Mouse (Mus musculus): ENCODE results near the gene Ctbs. TPM values are rescaled to one million over a fixed set of nuclear protein-coding genes. Genes with fewer than 3 reads are reported as not detected.
"Not testable (repeated sequence)": the region's sequence is repeated elsewhere in the genome, so short reads cannot be mapped to it uniquely, and the experiment has no call there.

Ctbs gene
- polyA plus RNA-seq, 1 experiment = 1.5 TPM

- peaks cover 13% of the 10 kb centered on the region for H3K36me3 ChIP-seq (ENCODE audit: control insufficient read depth, insufficient read depth)
- peaks cover under 1% of the 10 kb centered on the region for H3K79me3 ChIP-seq (ENCODE audit: low read depth)
- H3ac ChIP-seq (ENCODE audit: control insufficient read depth, insufficient read length, low read depth) = no peak overlapping the region
- no peaks in the 10 kb centered on the region for H3K27me3 ChIP-seq (ENCODE audit: control insufficient read depth, insufficient read depth, insufficient read length)
- no peak for TF ChIP-seq MYOG (IDR thresholded peaks at IDR 0.05; ENCODE audit: control insufficient read depth, extremely low read depth, insufficient read length)
- no peak for TF ChIP-seq USF1 (IDR thresholded peaks at IDR 0.05; ENCODE audit: low read depth)
- TF ChIP-seq CEBPB (IDR thresholded peaks at IDR 0.05; ENCODE audit: low read depth) = no peak
- no peak for TF ChIP-seq CTCF (IDR thresholded peaks at IDR 0.05; ENCODE audit: control insufficient read depth, insufficient read depth, insufficient read length)
- H3K4me3 ChIP-seq (ENCODE audit: insufficient read depth, poor library complexity, severe bottlenecking) = no peak overlapping the region
- peaks cover under 1% of the 10 kb centered on the region for H3K79me2 ChIP-seq (ENCODE audit: control insufficient read depth, insufficient read depth)
Measured at GRCm38 (mm10) chr3:146419992-146420537, 29.5 kb upstream of the Ctbs start.

- TF ChIP-seq USF1 (IDR thresholded peaks at IDR 0.05; ENCODE audit: low read depth) (no peak), FOSL1 (IDR thresholded peaks at IDR 0.05; ENCODE audit: insufficient read depth, low read length, poor library complexity, severe bottlenecking) (no peak), CEBPB (IDR thresholded peaks at IDR 0.05; ENCODE audit: low read depth) (no peak), CTCF (IDR thresholded peaks at IDR 0.05; ENCODE audit: control insufficient read depth, insufficient read depth, insufficient read length) (no peak), MYOD1 (IDR thresholded peaks at IDR 0.05; ENCODE audit: control insufficient read depth, insufficient read length, low read depth) (no peak), MAX (IDR thresholded peaks at IDR 0.05) (no peak), MYOG (IDR thresholded peaks at IDR 0.05; ENCODE audit: control insufficient read depth, extremely low read depth, insufficient read length) (no peak)
- H3K79me2 ChIP-seq (ENCODE audit: control insufficient read depth, insufficient read depth) = no peaks in the 10 kb centered on the region
- no peaks in the 10 kb centered on the region for H3K79me3 ChIP-seq (ENCODE audit: low read depth)
- no peak overlapping the region for H3K4me3 ChIP-seq (ENCODE audit: insufficient read depth, poor library complexity, severe bottlenecking)
- no peak overlapping the region for H3ac ChIP-seq (ENCODE audit: control insufficient read depth, insufficient read length, low read depth)
- H3K27me3 ChIP-seq (ENCODE audit: control insufficient read depth, insufficient read depth, insufficient read length) = no peaks in the 10 kb centered on the region
- peaks cover 13% of the 10 kb centered on the region for H3K36me3 ChIP-seq (ENCODE audit: control insufficient read depth, insufficient read depth)
Measured at GRCm38 (mm10) chr3:146421787-146422186, 27.8 kb upstream of the Ctbs start.

GRCm38 (mm10) chr3:146423710-146424109 is 25.9 kb upstream of the Ctbs start:
- peaks cover 10% of the 10 kb centered on the region for H3K36me3 ChIP-seq (ENCODE audit: control insufficient read depth, insufficient read depth)

DNA sequence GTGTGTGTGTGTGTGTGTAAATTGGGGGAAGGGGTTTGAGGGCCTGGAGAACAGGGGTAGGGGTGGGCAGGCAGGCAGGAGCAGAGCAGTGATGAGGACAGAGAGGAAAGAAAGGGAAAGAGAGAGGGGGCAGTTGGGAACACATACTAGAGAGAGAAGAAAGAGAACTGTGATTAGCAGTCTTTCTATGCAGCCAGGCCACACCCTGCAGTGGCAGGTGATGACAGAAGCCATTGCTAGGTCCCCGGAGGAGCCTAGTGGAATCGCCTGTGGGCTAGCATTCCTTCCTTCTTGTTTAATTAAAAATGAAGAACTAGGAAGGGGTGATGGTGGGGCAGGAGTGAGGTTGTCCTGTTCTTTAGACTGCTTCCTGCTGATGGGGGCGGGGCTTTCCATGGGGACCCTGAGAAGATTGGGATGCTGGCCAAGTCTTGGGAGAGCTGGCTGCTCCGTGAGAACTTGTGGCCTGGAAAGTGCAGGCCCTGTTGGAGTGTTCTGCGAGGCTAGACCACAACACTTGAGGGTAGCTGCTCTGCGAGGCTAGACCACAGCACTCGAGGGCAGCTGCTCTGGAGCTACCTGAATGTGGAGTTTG is 25.2 kb upstream of the Ctbs start:
- no peaks in the 10 kb centered on the region for H3K27me3 ChIP-seq (ENCODE audit: control insufficient read depth, insufficient read depth, insufficient read length)
- TF ChIP-seq USF1 (IDR thresholded peaks at IDR 0.05; ENCODE audit: low read depth) = no peak
- H3K36me3 ChIP-seq (ENCODE audit: control insufficient read depth, insufficient read depth) = peaks cover 10% of the 10 kb centered on the region
- no peaks in the 10 kb centered on the region for H3K79me2 ChIP-seq (ENCODE audit: control insufficient read depth, insufficient read depth)
- no peaks in the 10 kb centered on the region for H3K79me3 ChIP-seq (ENCODE audit: low read depth)
- no peak overlapping the region for H3ac ChIP-seq (ENCODE audit: control insufficient read depth, insufficient read length, low read depth)
- H3K4me3 ChIP-seq (ENCODE audit: insufficient read depth, poor library complexity, severe bottlenecking) = no peak overlapping the region

More at GRCm38 (mm10) chr3:146423710-146424109, 25.9 kb upstream of the Ctbs start:
- H3ac ChIP-seq (ENCODE audit: control insufficient read depth, insufficient read length, low read depth) = no peak overlapping the region
- H3K27me3 ChIP-seq (ENCODE audit: control insufficient read depth, insufficient read depth, insufficient read length) = no peaks in the 10 kb centered on the region
- no peaks in the 10 kb centered on the region for H3K79me2 ChIP-seq (ENCODE audit: control insufficient read depth, insufficient read depth)
- H3K79me3 ChIP-seq (ENCODE audit: low read depth) = no peaks in the 10 kb centered on the region
- TF ChIP-seq MYOG (IDR thresholded peaks at IDR 0.05; ENCODE audit: control insufficient read depth, extremely low read depth, insufficient read length) = no peak
- TF ChIP-seq CTCF (IDR thresholded peaks at IDR 0.05; ENCODE audit: control insufficient read depth, insufficient read depth, insufficient read length) = no peak
- TF ChIP-seq MAX (IDR thresholded peaks at IDR 0.05) = no peak
- TF ChIP-seq CEBPB (IDR thresholded peaks at IDR 0.05; ENCODE audit: low read depth) = no peak
- no peak for TF ChIP-seq MYOD1 (IDR thresholded peaks at IDR 0.05; ENCODE audit: control insufficient read depth, insufficient read length, low read depth)
- no peak overlapping the region for H3K4me3 ChIP-seq (ENCODE audit: insufficient read depth, poor library complexity, severe bottlenecking)

- TF ChIP-seq MYOD1 (IDR thresholded peaks at IDR 0.05; ENCODE audit: control insufficient read depth, insufficient read length, low read depth) (no peak), MYOG (IDR thresholded peaks at IDR 0.05; ENCODE audit: control insufficient read depth, extremely low read depth, insufficient read length) (no peak), USF1 (IDR thresholded peaks at IDR 0.05; ENCODE audit: low read depth) (no peak), CTCF (IDR thresholded peaks at IDR 0.05; ENCODE audit: control insufficient read depth, insufficient read depth, insufficient read length) (no peak), CEBPB (IDR thresholded peaks at IDR 0.05; ENCODE audit: low read depth) (no peak), FOSL1 (IDR thresholded peaks at IDR 0.05; ENCODE audit: insufficient read depth, low read length, poor library complexity, severe bottlenecking) (no peak), MAX (IDR thresholded peaks at IDR 0.05) (no peak)
- Histone ChIP-seq H3ac (ENCODE audit: control insufficient read depth, insufficient read length, low read depth) (no peak overlapping the region), H3K36me3 (ENCODE audit: control insufficient read depth, insufficient read depth) (peaks cover 12% of the 10 kb centered on the region), H3K79me2 (ENCODE audit: control insufficient read depth, insufficient read depth) (no peaks in the 10 kb centered on the region), H3K79me3 (ENCODE audit: low read depth) (no peaks in the 10 kb centered on the region), H3K27me3 (ENCODE audit: control insufficient read depth, insufficient read depth, insufficient read length) (no peaks in the 10 kb centered on the region), H3K4me3 (ENCODE audit: insufficient read depth, poor library complexity, severe bottlenecking) (no peak overlapping the region)
Measured at GRCm38 (mm10) chr3:146425902-146426301, 23.7 kb upstream of the Ctbs start.

- H3K79me3 ChIP-seq (ENCODE audit: low read depth) = no peaks in the 10 kb centered on the region
- no peaks in the 10 kb centered on the region for H3K79me2 ChIP-seq (ENCODE audit: control insufficient read depth, insufficient read depth)
- H3ac ChIP-seq (ENCODE audit: control insufficient read depth, insufficient read length, low read depth) = no peak overlapping the region
- no peak overlapping the region for H3K4me3 ChIP-seq (ENCODE audit: insufficient read depth, poor library complexity, severe bottlenecking)
- peaks cover 17% of the 10 kb centered on the region for H3K36me3 ChIP-seq (ENCODE audit: control insufficient read depth, insufficient read depth)
- TF ChIP-seq FOSL1 (IDR thresholded peaks at IDR 0.05; ENCODE audit: insufficient read depth, low read length, poor library complexity, severe bottlenecking) (no peak), MYOD1 (IDR thresholded peaks at IDR 0.05; ENCODE audit: control insufficient read depth, insufficient read length, low read depth) (no peak), MYOG (IDR thresholded peaks at IDR 0.05; ENCODE audit: control insufficient read depth, extremely low read depth, insufficient read length) (no peak), CTCF (IDR thresholded peaks at IDR 0.05; ENCODE audit: control insufficient read depth, insufficient read depth, insufficient read length) (no peak), MAX (IDR thresholded peaks at IDR 0.05) (no peak), CEBPB (IDR thresholded peaks at IDR 0.05; ENCODE audit: low read depth) (no peak), USF1 (IDR thresholded peaks at IDR 0.05; ENCODE audit: low read depth) (no peak)
- no peaks in the 10 kb centered on the region for H3K27me3 ChIP-seq (ENCODE audit: control insufficient read depth, insufficient read depth, insufficient read length)
Measured at GRCm38 (mm10) chr3:146426489-146426888, 23.1 kb upstream of the Ctbs start.

- not testable (repeated sequence) for H3K79me2 ChIP-seq (ENCODE audit: control insufficient read depth, insufficient read depth); H3K79me3 ChIP-seq (ENCODE audit: low read depth); H3K4me3 ChIP-seq (ENCODE audit: insufficient read depth, poor library complexity, severe bottlenecking); H3ac ChIP-seq (ENCODE audit: control insufficient read depth, insufficient read length, low read depth); H3K27me3 ChIP-seq (ENCODE audit: control insufficient read depth, insufficient read depth, insufficient read length)
- peaks cover 19% of the 10 kb centered on the region for H3K36me3 ChIP-seq (ENCODE audit: control insufficient read depth, insufficient read depth)
Measured at GRCm38 (mm10) chr3:146433063-146433462, 16.5 kb upstream of the Ctbs start.

Data from C2C12 (cell line).